Mouse (Mus musculus): ENCODE data around the gene a. TPM values are rescaled to one million over a fixed set of nuclear protein-coding genes. Genes with fewer than 3 reads are reported as not detected.

a gene
- polyA plus RNA-seq, 1 experiment from 2014 or later: 0.41 TPM

DNA sequence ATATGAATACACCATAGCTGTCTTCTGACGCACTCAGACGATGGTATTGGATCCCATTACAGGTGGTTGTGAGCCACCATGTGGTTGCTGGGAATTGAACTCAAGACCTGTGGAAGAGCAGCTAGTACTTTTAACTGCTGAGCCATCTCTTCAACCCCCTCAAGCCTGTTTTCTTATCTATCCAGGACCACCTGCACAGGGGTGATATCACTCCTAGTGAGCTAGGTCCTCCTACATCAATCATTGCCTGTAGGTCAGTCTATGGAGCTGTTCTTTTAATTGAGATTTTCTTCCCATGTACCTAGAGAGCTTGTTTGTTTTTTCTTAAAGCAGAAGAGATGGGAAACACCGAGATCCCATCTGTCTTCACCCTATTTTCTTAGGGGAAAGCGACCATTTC is 12.6 kb downstream of the a start:
- no peak overlapping the region for H3K9ac ChIP-seq (ENCODE audit: low read length)
- H3K36me3 ChIP-seq (ENCODE audit: control insufficient read depth, insufficient read depth, low read length): no peaks in the 10 kb centered on the region
- H3K4me2 ChIP-seq (replicated peaks; ENCODE audit: low read depth): no peak overlapping the region
- WGBS: 58% methylated on average over 4 of the region's 4 CpGs
- no peaks in the 10 kb centered on the region for H3K9me3 ChIP-seq (ENCODE audit: control insufficient read depth, low read length)
- H3K4me3 ChIP-seq (ENCODE audit: low read depth, low read length): no peak overlapping the region
- H3K27ac ChIP-seq (replicated peaks): no peak overlapping the region
- no peak for ATAC-seq (ENCODE audit: low FRiP score, low TSS enrichment)
- no peak for TF ChIP-seq CTCF (IDR thresholded peaks at IDR 0.05; ENCODE audit: low read depth)
- no peak for TF ChIP-seq EP300 (optimal IDR thresholded peaks at IDR 0.05)
- H3K4me1 ChIP-seq (replicated peaks; ENCODE audit: control insufficient read depth, insufficient read depth): peaks cover 2% of the 10 kb centered on the region; the same call in 1 of the 2 replicates
- no peaks in the 10 kb centered on the region for H3K27me3 ChIP-seq (ENCODE audit: control insufficient read depth, insufficient read depth, low read length)
- no peak for DNase-seq (ENCODE audit: low spot score)

DNA sequence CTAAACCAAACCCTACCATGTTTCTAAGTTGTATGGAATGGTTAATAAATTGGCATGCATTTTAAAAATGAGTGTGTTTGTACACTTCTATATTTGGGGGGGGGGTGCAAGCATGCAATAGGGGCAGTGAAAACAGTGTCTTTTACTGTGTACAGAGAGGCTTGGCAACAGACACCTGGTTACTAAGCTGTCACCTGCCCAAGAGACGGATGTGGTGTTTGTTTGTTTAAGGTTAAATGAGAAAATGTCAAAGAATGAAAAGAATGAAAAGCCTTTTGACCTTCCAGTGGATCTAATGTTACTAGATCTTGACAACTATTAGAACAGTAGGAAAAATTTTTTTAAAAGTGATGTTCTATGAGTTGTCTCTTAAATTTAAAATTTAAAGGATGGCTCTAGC is 16.5 kb downstream of the a start:
- no peak for TF ChIP-seq CTCF (IDR thresholded peaks at IDR 0.05; ENCODE audit: low read depth)
- no peak for TF ChIP-seq EP300 (optimal IDR thresholded peaks at IDR 0.05)

DNA sequence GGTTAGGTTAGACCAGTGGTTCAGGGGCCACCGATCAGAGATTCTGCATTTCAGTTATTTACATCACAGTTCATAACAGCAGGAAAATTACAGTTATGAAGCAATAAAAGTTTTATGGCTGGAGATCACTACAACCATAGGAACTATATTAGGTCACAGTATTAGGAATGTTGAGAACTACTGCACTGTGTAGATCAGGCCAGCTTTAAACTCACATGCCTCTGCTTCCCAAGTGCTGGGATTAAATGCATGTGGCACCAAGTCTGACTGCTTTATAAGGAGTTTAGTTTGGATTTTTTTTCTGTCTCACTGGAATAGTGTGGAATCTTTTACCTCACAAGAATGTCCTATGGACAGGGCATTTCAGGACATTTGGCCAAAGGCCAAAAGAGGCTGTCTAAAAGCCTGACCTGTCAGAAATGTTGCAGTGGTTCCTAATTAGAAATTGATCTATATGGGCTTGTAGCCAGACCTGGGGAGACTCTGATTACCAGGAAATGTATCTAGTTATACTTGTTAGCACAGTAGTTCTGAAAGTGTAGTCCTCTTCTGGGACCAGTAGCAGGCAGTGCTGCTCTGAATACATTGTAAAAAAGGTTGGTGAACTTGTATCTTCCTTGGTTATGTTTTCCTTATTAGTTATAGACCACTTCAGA is 18.0 kb downstream of the a start:
- DNase-seq (ENCODE audit: low spot score): peak; percentile 20
- peak; percentile 59; the same call in 1 of the 2 replicates for ATAC-seq (ENCODE audit: low FRiP score, low TSS enrichment)
- Histone ChIP-seq H3K36me3 (ENCODE audit: control insufficient read depth, insufficient read depth, low read length) (no peaks in the 10 kb centered on the region), H3K27me3 (ENCODE audit: control insufficient read depth, insufficient read depth, low read length) (no peaks in the 10 kb centered on the region), H3K9me3 (ENCODE audit: control insufficient read depth, low read length) (no peaks in the 10 kb centered on the region), H3K4me2 (replicated peaks; ENCODE audit: low read depth) (no peak overlapping the region), H3K4me3 (ENCODE audit: low read depth, low read length) (no peak overlapping the region), H3K4me1 (replicated peaks; ENCODE audit: control insufficient read depth, insufficient read depth) (0 out of 2 replicates have a peak, but pooled peaks cover 2% of the 10 kb centered on the region), H3K27ac (replicated peaks) (no peak overlapping the region), H3K9ac (ENCODE audit: low read length) (no peak overlapping the region)
- WGBS: 54% methylated on average over 1 of the region's 1 CpGs
- TF ChIP-seq CTCF (IDR thresholded peaks at IDR 0.05; ENCODE audit: low read depth) (peak; percentile 57), EP300 (optimal IDR thresholded peaks at IDR 0.05) (no peak)

More for the DNA sequence above, 16.5 kb downstream of the a start:
- Histone ChIP-seq H3K27me3 (ENCODE audit: control insufficient read depth, insufficient read depth, low read length) (no peaks in the 10 kb centered on the region), H3K4me2 (replicated peaks; ENCODE audit: low read depth) (no peak overlapping the region), H3K9me3 (ENCODE audit: control insufficient read depth, low read length) (no peaks in the 10 kb centered on the region), H3K27ac (replicated peaks) (no peak overlapping the region), H3K9ac (ENCODE audit: low read length) (no peak overlapping the region), H3K36me3 (ENCODE audit: control insufficient read depth, insufficient read depth, low read length) (no peaks in the 10 kb centered on the region), H3K4me1 (replicated peaks; ENCODE audit: control insufficient read depth, insufficient read depth) (peaks cover 2% of the 10 kb centered on the region; the same call in 1 of the 2 replicates), H3K4me3 (ENCODE audit: low read depth, low read length) (no peak overlapping the region)
- no peak for ATAC-seq (ENCODE audit: low FRiP score, low TSS enrichment)
- WGBS: 47% methylated on average over 1 of the region's 1 CpGs
- DNase-seq (ENCODE audit: low spot score): no peak

DNA sequence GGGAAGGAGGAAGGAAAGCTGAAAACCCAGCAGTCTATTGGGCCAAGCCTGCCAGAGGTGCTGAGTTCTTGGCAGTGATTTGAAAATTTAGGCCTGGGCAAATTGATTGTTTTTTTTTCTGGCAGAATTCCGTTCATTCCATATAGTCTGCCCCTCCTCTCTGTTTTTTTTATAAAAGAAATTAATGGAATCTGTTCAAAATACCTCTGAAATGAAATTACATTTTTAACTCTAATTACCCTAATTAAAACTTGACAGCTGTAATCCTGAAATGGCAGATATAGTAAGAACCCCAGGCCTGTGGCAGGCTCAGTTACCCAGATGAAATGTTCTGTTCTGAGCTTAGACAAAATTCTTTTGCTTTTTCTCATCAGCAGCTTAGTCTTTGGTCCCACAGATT is 19.6 kb downstream of the a start:
- TF ChIP-seq CTCF (IDR thresholded peaks at IDR 0.05; ENCODE audit: low read depth): no peak
- TF ChIP-seq EP300 (optimal IDR thresholded peaks at IDR 0.05): no peak
- Histone ChIP-seq H3K4me2 (replicated peaks; ENCODE audit: low read depth) (no peak overlapping the region), H3K9me3 (ENCODE audit: control insufficient read depth, low read length) (no peaks in the 10 kb centered on the region), H3K4me3 (ENCODE audit: low read depth, low read length) (no peak overlapping the region), H3K36me3 (ENCODE audit: control insufficient read depth, insufficient read depth, low read length) (no peaks in the 10 kb centered on the region), H3K4me1 (replicated peaks; ENCODE audit: control insufficient read depth, insufficient read depth) (0 out of 2 replicates have a peak, but pooled peaks cover 2% of the 10 kb centered on the region), H3K9ac (ENCODE audit: low read length) (no peak overlapping the region), H3K27ac (replicated peaks) (no peak overlapping the region), H3K27me3 (ENCODE audit: control insufficient read depth, insufficient read depth, low read length) (no peaks in the 10 kb centered on the region)
- DNase-seq (ENCODE audit: low spot score) (no peak), ATAC-seq (ENCODE audit: low FRiP score, low TSS enrichment) (no peak)
- 38% methylated on average over 1 of the region's 1 CpGs for WGBS

- Histone ChIP-seq H3K36me3 (ENCODE audit: control insufficient read depth, insufficient read depth, low read length) (no peaks in the 10 kb centered on the region), H3K4me1 (replicated peaks; ENCODE audit: control insufficient read depth, insufficient read depth) (no peaks in the 10 kb centered on the region), H3K9ac (ENCODE audit: low read length) (no peak overlapping the region), H3K27me3 (ENCODE audit: control insufficient read depth, insufficient read depth, low read length) (no peaks in the 10 kb centered on the region), H3K27ac (replicated peaks) (no peak overlapping the region), H3K9me3 (ENCODE audit: control insufficient read depth, low read length) (no peaks in the 10 kb centered on the region), H3K4me2 (replicated peaks; ENCODE audit: low read depth) (no peak overlapping the region), H3K4me3 (ENCODE audit: low read depth, low read length) (no peak overlapping the region)
- ATAC-seq (ENCODE audit: low FRiP score, low TSS enrichment): no peak
- no peak for DNase-seq (ENCODE audit: low spot score)
- TF ChIP-seq CTCF (IDR thresholded peaks at IDR 0.05; ENCODE audit: low read depth) (no peak), EP300 (optimal IDR thresholded peaks at IDR 0.05) (no peak)
- WGBS: 62% methylated on average over 2 of the region's 2 CpGs
These were observed 22.2 kb downstream of the a start for GRCm38 (mm10) chr2:154813426-154813825.

DNA sequence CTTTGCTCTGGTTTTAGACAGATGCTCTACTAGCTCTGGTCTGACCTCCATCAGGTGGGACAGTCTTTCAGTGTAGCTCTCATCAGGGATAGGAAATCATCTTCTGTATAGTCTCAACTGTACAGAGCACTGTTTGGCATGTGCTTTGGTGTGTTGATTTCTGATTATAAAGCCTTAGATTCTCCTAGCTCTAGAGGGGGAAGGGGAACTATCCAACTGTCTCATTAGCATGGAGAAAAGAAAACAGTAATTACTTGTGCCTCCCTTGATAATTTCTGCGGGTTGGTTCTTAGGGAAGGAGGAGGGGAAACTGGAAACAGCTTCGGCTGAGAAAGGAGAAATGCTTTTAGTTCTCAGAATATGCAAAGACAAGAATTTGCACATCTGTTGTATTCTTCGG is 25.9 kb downstream of the a start:
- no peak overlapping the region for H3K4me3 ChIP-seq (ENCODE audit: low read depth, low read length)
- DNase-seq (ENCODE audit: low spot score) (no peak), ATAC-seq (ENCODE audit: low FRiP score, low TSS enrichment) (no peak)
- no peak overlapping the region for H3K4me2 ChIP-seq (replicated peaks; ENCODE audit: low read depth)
- H3K27me3 ChIP-seq (ENCODE audit: control insufficient read depth, insufficient read depth, low read length): no peaks in the 10 kb centered on the region
- no peak overlapping the region for H3K9ac ChIP-seq (ENCODE audit: low read length)
- TF ChIP-seq EP300 (optimal IDR thresholded peaks at IDR 0.05) (no peak), CTCF (IDR thresholded peaks at IDR 0.05; ENCODE audit: low read depth) (no peak)
- 0 out of 2 replicates have a peak, but pooled peaks cover 2% of the 10 kb centered on the region for H3K4me1 ChIP-seq (replicated peaks; ENCODE audit: control insufficient read depth, insufficient read depth)
- no peaks in the 10 kb centered on the region for H3K9me3 ChIP-seq (ENCODE audit: control insufficient read depth, low read length)
- no peaks in the 10 kb centered on the region for H3K36me3 ChIP-seq (ENCODE audit: control insufficient read depth, insufficient read depth, low read length)
- 55% methylated on average over 3 of the region's 3 CpGs for WGBS
- no peak overlapping the region for H3K27ac ChIP-seq (replicated peaks)
